Mouse (Mus musculus) heart, postnatal 14 days (tissue): ENCODE data around the gene BC037034. TPM values are rescaled to one million over a fixed set of nuclear protein-coding genes. Genes with fewer than 3 reads are reported as not detected.

Experiments
- DNase-seq, 2 experiments: peaks; one replicate each; pipeline ENCODE4 v3.0.0; 2021 to 2022
- intact Hi-C: fragments of 180-260 bp; cut with DNase I; formaldehyde crosslinking; loops from one replicate; pipeline ENCODE4 v1.15.1; 2025
- total RNA-seq, 2 experiments: library from RNA; stranded (reverse); gene quantifications; 2 replicates each; pipeline ENCODE4 v1.2.3; 2021

Gene BC037034
- total RNA-seq, 2 experiments from 2014 or later, result 4.1 to 5.2 TPM

DNA sequence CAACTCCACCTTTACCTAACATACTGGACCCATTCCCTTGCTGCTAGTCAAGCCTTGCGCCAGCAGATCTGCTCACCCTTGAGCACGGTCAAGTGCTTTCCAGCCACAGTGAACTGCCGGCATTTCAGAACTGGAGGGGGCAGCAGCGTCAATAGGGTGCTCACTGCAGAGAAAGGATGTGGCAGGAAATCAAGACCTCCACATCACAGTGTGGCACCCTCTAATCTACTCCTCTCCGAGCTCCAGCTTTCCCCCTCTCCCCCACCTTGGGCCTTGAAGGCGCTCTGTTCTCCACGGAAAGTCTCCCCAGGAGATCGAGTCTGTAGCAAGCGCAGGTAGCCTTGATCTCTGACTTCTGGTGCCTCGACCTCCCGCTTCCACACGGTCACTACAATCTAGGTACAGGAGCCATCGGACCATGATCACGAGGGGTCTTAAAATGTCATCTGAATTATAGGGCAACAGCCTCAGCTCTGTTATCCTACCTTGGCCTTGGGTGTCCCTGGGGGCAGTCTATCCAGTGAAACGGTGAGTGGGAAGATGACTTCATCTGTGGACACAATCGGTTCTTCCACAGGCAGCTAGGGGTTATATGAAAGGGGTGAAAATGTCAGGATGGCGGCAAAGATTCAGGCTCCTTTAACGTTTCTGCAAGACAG lies 1.1 kb downstream of the BC037034 start:
- intact Hi-C loops, result loop anchor here (5.0 kb wide), 1 partner anchor 190 kb away; no protein-coding TSS in a partner anchor
- no peak for DNase-seq

DNA sequence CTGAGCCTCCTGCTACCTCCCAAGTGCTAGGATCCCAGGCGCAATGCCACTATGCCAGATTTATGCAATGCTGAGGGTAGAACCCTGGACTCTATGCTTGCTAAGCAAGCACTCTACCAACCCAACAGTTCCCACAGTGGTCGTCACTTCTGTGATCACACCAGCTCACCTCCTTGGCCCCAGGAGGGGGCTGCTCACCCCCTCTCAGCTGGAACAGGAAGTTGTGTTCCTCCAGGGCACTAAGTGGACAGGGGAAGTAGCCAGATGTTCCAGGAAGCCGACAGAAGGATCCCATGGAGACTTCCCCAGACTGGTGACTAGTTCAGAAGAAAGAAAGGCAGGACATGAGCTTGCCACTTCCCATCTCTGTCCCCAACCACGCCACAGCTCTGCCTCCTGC lies 1.8 kb downstream of the BC037034 start:
- DNase-seq, result no peak
- intact Hi-C loops, result loop anchor here (5.0 kb wide), 1 partner anchor 190 kb away; no protein-coding TSS in a partner anchor

DNA sequence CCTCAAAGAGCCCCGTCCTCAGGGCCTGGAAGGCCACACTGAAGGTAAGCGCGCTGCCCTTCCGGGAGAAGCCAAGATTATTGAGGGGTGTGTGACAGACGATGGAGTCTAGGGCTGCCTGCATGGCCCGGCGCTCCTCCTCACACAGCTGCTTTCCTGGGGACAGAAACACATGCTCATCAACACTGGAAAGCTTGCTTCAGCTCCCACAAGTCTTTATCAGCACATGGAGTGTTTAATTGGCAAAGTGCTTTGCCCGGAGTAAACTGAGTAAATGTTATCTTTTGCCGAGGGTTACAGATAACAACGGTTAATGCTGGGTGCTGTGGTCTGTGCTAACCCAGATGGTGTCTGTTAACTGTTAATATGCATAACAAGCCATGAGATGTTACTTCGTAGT lies 3.0 kb downstream of the BC037034 start:
- DNase-seq, result no peak
- intact Hi-C loops, result loop anchor here (5.0 kb wide), 1 partner anchor 191 kb away; no protein-coding TSS in a partner anchor

DNA sequence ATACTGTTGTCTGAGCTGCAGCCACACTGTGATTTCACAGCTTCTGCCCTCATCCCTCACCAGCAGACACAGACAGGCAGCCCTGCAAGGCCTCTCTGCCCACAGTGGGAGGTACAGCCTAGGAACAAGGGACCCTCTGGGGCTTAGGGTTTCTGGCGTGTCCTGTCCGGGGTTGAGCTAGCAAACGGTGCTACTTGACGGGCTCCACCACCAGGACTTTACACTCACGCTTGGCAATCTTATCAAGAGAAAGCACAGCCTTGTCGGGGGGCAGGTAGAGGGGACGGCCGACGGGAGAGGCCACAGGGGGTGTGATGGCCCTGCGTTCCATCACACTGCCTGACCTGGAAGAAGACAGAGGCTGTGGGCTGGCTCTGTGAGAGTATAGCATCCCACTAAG lies 3.8 kb downstream of the BC037034 start:
- intact Hi-C loops, result loop anchor here (5.0 kb wide), 1 partner anchor 192 kb away; no protein-coding TSS in a partner anchor
- no peak for DNase-seq

DNA sequence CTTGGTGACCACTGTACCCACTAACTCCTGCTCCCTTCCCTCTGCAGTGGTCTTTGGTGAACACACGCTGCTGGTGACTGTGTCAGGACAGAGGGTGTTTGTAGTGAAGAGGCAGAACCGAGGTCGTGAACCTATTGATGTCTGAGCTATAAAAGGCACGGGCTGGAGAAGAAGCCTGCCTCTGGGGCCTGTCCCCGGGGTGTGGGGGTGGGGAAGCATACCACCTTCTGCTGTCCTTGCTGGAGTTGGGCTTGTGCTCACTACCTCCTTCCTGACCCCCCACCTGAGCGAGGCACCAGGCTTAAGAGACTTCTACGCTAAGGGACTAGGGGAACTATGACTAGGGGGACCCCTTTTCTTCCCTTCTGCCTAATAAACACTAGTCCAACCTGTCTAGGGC lies 4.8 kb downstream of the BC037034 start:
- intact Hi-C loops, result loop anchor here (5.0 kb wide), 1 partner anchor 183 kb away; the partner anchor contains the start of gene Zfp157
- DNase-seq, result no peak

DNA sequence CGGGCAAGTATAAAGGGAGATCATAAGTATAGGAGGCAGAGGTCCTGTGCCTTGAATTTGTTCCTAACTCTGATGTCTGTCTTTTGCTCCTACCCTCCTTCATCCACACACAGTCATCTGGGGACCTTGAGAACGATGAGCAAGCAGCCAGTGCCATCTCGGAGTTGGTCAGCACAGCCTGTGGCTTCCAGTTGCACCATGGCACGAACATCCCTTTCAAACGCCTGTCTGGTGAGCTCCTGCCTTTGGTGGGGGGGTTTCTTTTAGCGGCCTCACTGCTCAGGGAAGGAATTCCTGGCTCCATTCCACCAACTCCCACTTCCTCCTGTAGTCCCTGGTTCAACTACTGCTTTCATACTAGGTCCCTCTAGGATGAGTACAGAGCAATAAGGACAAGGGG lies 5.3 kb downstream of the BC037034 start:
- intact Hi-C loops, result loop anchor here (5.0 kb wide), 1 partner anchor 184 kb away; the partner anchor contains the start of gene Zfp157
- DNase-seq, result no peak

DNA sequence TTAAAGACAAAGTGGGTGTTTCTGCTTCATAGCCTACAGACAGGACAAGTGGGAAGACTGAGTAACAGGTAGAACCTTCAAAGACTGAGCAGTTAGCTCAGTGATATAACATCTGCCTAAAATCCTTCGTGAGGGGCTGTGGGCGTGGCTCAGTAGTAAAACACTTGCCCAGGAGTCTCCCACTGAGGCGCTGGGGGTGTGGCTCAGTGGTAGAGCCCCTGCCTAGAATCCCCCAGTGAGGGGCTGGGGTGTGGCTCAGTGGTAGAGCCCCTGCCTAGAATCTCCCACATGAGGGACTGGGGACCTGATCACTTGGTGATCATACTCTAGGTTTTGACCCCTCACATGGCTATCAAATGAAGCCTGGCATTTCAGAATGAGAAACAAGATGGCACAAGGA lies 5.8 kb downstream of the BC037034 start:
- intact Hi-C loops, result loop anchor here (5.0 kb wide), 1 partner anchor 184 kb away; the partner anchor contains the start of gene Zfp157
- DNase-seq, result no peak

DNA sequence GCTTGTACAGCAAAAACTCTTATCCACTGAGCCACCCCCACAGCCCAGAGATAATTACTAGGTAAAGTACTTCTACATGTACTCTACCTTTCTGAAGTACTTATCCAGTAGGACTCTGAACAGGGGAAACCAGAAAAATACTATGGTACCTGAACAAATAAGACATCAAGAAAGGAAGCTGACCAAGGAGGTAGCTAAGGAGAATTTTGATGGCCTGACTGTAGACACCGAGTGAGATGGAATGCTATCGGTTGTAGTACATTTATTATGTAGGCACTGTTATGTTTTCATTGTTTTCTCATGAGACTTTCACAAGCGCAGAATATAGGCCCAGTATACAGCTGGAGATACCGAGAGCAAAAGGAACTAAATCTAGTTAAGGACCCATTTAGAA lies 6.3 kb downstream of the BC037034 start:
- no peak for DNase-seq
- intact Hi-C loops, result loop anchor here (5.0 kb wide), 1 partner anchor 185 kb away; the partner anchor contains the start of gene Zfp157

DNA sequence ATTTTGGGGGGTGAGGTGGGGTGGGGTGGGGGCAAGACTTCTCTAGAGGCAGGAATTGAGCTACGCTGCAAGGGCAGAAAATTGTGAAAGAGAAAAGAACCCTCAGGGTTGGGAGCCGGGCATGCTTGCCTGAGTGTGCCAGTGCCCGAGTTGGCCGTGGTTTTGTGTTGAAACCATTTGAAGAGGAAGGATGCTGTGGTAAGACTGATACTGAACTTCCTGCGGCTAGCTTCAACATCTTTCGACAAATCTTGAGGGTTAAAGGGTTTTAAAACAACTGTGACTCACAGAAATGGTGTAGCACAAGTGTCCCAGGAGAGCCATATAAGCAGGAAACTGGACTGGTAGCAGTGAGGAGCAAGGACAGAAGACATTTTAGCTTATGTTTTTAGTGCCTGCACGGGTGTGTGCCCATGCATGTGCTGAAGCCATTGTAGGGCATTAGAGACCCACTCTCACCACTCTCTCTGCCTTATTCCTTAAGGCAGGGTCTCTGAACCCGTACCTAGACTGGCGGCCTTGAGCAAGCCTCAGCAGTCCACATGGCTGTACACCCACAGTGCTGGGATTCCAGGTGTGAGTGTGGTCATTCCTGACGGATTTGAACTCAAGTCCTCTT lies 6.8 kb downstream of the BC037034 start:
- no peak for DNase-seq
- intact Hi-C loops, result loop anchor here (5.0 kb wide), 1 partner anchor 185 kb away; the partner anchor contains the start of gene Zfp157

DNA sequence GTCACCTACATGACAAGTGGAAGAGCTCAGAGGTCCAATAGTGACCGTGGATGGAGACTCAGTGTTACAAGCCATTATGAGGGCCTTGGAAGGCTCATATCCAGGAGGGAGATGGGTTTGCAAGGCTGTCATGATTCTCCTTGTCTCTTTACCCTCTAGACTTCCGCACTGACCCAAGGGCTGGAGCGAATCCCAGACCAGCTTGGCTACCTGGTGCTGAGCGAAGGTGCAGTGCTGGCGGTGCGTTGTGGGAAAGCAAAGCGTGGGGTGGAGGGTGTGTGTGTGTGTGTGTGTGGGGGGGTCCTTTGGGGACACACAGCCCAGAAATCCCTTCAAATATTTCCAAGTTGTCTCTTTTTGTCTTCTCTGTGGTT lies 7.8 kb downstream of the BC037034 start:
- no peak for DNase-seq
- intact Hi-C loops, result loop anchor here (5.0 kb wide), 1 partner anchor 186 kb away; the partner anchor contains the start of gene Zfp157

DNA sequence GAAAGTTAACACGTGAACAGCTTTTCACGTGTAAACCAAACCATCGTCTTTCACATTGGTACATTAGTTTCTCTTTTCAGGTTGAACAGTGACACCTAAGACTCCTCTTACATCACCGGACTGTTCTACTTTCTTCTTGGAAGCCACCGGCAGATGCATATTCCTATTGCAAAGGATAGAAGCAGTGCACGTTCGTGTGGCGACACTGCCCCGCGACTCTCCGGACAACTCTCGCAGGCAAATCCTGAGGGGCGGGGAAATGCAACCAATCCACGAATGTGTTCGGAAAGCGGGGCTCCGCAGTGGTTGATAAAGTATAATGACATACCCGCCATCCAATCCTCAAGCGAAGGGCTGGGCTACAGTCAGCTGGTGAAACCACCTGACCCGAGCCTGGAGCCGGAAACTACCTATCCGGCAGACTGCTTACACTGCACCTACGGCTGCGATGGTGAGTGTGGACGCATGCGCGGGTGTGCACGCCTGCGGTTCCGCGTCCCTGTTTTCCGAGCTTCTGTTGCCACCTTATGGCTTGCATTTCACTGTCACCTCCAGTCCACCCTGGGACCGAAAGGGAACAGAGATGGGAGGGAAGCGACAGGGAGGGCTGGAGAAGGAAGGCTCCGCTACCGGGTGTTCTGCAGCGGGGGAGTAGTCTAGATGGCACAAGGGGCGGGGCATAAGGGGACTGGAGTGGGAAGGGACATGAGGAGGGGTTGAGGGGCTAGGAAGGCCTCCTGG lies 8.3 kb downstream of the BC037034 start, which contains the start of gene Lamtor4:
TSS of gene Lamtor4 (plus strand) at position 130 of the 741 bp plus-strand sequence.
- intact Hi-C loops, result loop anchor here (5.0 kb wide), 1 partner anchor 187 kb away; the partner anchor contains the start of gene Zfp157
- peak; percentile 88 to 91 for DNase-seq

DNA sequence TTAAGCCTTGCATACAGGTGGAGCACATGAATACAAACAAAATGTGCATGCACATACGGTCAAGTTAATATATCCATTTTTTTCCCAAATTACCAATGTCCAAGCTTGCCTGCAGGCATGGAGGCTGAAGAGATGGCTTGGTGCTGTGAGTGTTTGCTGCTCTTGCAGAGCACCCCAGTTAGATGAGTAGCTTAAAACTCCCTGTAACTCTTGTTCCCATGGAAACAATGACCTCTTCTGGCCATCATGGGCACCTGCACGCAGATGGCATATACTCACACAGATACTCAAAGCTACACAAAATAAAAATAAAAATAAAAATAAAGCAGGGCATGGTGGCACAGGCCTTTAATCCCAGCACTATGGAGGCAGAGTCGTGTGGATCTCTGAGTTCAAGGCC lies 10.8 kb downstream of the BC037034 start:
- intact Hi-C loops, result no loop called here
- no peak for DNase-seq

DNA sequence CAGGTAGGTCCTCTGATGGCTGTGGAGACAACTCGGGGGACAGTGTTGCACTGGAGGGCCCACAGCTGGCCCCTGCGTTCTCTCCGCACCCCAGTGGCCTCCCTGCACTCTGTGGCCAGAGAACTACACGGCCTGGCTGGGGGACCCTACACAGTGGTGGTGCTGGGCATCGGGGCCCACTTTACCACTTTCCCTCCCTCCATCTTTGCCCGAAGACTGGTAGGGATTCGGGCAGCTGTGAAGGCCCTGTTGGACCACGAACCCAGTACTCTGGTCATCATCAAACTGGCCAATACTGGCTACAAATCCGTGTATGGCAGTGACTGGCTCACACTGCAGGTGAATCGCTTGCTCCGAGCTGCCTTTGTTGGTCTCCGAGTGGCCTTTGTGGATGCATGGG lies 12.7 kb downstream of the BC037034 start:
- no peak for DNase-seq
- intact Hi-C loops, result loop anchor here (2.0 kb wide), 1 partner anchor 50 kb away; no protein-coding TSS in a partner anchor

DNA sequence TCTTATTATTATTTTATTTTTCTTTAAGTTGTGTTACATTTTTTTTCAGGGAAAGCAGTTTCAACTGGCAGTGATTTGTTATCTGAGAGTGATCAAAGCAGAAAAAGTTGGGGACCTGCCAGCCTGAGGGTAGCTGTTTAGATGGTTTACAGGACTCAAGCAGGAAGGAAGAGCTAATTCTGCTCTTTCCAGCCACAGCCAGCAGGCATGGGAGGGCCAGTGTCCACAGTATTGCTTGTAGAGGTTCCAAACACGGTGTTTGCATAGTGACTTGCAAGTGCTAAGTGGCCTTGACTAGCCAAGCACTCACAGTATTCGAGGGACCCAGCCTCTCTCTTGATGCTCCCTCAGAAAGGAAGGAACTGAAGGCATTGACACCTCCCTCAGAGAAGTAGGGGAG lies 22.3 kb downstream of the BC037034 start:
- intact Hi-C loops, result no loop called here
- DNase-seq, result no peak

DNA sequence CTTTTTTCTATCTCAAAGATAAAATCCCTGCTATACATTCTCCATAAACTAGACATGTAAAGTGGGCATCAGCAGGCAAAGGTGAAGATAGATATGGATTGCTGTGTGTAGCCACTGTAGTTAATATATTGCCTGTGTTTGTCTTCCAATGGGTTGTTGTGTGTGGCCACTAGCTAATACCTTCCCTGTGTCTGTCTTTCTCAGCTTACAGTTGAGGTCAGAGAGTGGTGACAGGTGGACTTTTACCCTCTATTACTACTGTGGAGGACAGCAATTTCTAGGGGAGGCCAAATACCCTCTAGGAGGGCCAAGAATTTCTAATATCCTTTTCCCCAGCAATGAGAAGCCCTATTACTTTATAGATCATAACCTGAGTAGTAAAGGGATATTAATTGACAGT lies 29.6 kb downstream of the BC037034 start:
- intact Hi-C loops, result no loop called here
- no peak for DNase-seq

DNA sequence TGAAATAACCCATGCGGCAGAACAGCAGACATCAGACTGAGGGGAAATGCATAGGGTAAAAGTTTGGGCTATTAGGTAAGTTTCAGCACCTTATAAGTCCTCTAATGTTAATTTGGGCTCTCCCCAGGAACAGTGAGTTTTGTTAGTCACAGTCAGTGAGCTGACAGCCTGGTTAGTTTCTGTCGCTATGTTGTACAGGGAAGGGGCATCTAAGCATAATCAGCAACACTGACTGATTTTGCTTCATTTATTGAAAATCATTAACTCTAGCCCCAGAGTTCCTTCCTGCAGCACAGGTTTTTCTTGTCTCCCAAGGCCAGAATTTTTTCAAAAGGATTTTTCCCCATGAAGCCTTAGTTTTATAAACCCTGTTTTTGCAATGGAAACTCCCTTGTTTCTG lies 30.1 kb downstream of the BC037034 start:
- intact Hi-C loops, result no loop called here
- no peak for DNase-seq

DNA sequence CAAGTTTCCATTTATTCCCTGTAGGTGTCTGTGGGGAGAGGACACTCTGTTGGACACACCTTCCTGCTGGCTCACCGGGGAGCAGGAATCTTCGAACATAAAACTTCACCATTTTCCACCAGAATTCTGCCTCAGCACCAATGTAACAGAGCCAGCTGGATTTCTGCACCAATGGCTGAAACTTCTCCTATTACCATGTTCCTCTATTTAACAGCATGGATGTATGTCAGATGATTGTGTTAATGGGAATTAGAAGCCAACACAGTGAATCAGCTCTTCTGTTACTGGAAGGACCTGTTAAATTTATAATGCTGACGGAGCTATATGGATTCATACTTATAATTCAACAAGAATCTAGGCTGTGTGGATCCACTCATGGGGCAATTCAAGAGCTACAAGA lies 34.3 kb downstream of the BC037034 start:
- DNase-seq, result no peak
- intact Hi-C loops, result no loop called here

DNA sequence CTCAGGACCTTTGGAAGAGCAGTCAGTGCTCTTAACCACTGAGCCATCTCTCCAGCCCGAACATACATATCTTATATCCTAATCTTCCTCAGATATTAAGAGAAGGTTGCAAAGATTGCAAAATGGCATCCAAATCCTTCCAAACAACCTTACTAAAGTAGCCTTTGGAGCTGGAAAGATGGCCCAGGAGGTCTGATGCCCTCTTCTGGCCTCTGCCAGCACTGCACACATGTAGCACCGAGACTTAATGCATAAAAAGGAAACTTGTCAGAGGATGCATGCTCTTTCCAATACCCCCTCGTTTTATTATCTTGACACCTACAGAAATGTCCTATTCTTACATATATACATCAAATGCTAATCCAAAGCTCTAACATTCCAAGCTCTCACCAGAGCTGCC lies 35.8 kb downstream of the BC037034 start:
- intact Hi-C loops, result no loop called here
- peak in 1 of 2 experiments; percentile 36 for DNase-seq

DNA sequence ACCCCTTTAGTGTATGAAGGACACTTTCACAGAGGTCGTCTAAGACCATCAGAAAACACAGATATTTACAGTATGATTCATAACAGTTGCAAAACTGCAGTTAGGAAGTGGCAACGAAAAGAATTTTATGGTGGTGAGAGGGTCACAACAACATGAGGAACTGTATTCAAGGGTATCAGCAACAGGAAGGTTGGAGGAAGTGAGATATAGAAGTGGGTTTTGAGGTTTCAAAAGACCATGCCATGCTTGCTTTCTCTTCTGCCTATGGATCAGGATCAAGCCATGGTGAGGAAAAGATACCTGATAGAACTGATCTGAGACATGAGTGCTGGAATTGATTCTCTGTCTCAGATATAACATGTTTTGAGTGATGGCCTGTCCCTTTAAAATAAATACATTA lies 36.5 kb downstream of the BC037034 start:
- intact Hi-C loops, result no loop called here
- DNase-seq, result no peak

DNA sequence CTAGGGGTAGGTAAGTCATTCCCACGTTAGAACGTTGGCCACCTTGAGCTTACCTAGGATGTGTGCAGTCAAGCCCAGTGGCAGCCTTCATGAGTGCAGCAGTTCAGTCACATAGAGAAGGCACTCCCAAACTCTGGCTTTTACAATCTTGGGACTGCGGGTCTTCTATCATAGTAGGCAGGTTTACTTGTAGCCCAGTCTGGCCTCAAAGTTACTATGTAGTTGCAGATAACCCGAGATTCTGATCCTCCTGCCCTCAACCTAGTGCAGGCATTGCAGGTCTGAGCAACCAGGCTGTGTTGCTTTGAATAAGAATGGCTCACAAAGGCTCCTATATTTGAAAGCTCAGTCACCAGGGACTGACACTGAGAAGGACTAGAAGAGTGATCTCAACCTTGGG lies 37.3 kb downstream of the BC037034 start:
- intact Hi-C loops, result no loop called here
- DNase-seq, result no peak

DNA sequence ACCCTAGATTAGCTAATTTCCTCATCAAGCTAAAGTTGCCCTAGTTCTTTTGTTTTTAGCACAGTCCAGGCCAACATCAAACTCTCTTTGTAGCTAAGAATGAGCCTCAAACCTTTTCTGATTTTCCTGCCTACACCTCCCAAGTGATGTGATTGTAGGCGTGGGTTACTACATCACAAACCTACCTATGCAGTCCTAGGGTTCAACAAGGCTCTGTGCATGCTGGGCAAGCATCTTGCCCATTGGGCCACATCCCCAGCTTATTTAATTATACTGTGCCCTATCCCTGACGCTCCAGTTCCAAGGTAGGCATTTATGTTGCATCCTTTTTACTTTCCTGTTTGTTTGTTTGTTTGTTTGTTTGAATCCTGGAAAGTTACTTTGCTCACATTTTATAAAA lies 38.1 kb downstream of the BC037034 start, which contains the start of gene Nxpe5:
TSS of gene Nxpe5 (plus strand) at position 199 of the 400 bp plus-strand sequence.
- intact Hi-C loops, result no loop called here

More for the DNA sequence above, 38.1 kb downstream of the BC037034 start, which contains the start of gene Nxpe5:
- DNase-seq, result no peak
